Mouse (Mus musculus) liver, embryonic 14.5 days (tissue): Measurements from ENCODE around the gene Tubb5. TPM values are rescaled to one million over a fixed set of nuclear protein-coding genes. Genes with fewer than 3 reads are reported as not detected.

Source experiments
- ATAC-seq: fragments of 200-750 bp; cut with Nextera tagmentation; 2 replicates; pipeline ENCODE4 v1.8.0; 2017; ENCODE audit warnings: moderate number of reproducible peaks, mild to moderate bottlenecking, moderate library complexity; ENCODE audit not compliant: insufficient read depth
- DNase-seq, 3 experiments: peaks; one replicate each; pipeline ENCODE4 v3.0.0-alpha.2; 2012 to 2013; ENCODE audit warnings: low read depth in 3 of 3, low spot score in 3 of 3
- H3K27ac ChIP-seq: fragments of 300-500 bp; sonication (generic); 2 replicates; pipeline ENCODE4 v1.5.1; 2014; ENCODE audit warnings: moderate library complexity, mild to moderate bottlenecking, control low read depth, inconsistent platforms
- H3K27me3 ChIP-seq: fragments of 300-500 bp; sonication (generic); 2 replicates; pipeline ENCODE4 v1.6.1; 2014; ENCODE audit warnings: mild to moderate bottlenecking, low read length, moderate library complexity; ENCODE audit not compliant: control insufficient read depth, insufficient read depth
- H3K36me3 ChIP-seq: fragments of 300-500 bp; sonication (generic); replicated peaks from 2 replicates; pipeline ENCODE4 v1.6.1; 2014; ENCODE audit warnings: low read depth; ENCODE audit not compliant: control insufficient read depth, insufficient read depth
- H3K4me1 ChIP-seq, 2 experiments: fragments of 200-500 bp in 1 of 2; fragments of 300-500 bp in 1 of 2; sonication (generic) in 1 of 2; replicated peaks; 2 replicates each; pipeline ENCODE4 v1.6.1; 2012 to 2014; ENCODE audit warnings: antibody characterized with exemption in 1 of 2, inconsistent platforms in 1 of 2, low read length in 1 of 2; ENCODE audit not compliant: control insufficient read depth in 2 of 2, insufficient read depth in 2 of 2
- H3K4me2 ChIP-seq: fragments of 300-500 bp; sonication (generic); 2 replicates; pipeline ENCODE4 v1.6.1; 2014; ENCODE audit warnings: low read depth, mild to moderate bottlenecking, control low read depth, moderate library complexity
- H3K4me3 ChIP-seq, 2 experiments: fragments of 200-500 bp in 1 of 2; fragments of 300-500 bp in 1 of 2; sonication (generic) in 1 of 2; 2 replicates each; pipeline ENCODE4 v1.5.1; 2012 to 2014; ENCODE audit warnings: low read depth in 2 of 2, low read length in 2 of 2, mild to moderate bottlenecking in 2 of 2, control low read depth in 1 of 2, inconsistent platforms in 1 of 2, moderate library complexity in 1 of 2; ENCODE audit not compliant: insufficient read depth in 1 of 2
- H3K9ac ChIP-seq: fragments of 300-500 bp; sonication (generic); replicated peaks from 2 replicates; pipeline ENCODE4 v1.6.1; 2014; ENCODE audit warnings: mild to moderate bottlenecking, control low read depth, moderate library complexity
- H3K9me3 ChIP-seq: fragments of 300-500 bp; sonication (generic); 2 replicates; pipeline ENCODE4 v1.6.1; 2016; ENCODE audit warnings: low read length, mixed read lengths; ENCODE audit not compliant: control insufficient read depth
- CTCF ChIP-seq: IDR thresholded peaks from 2 replicates; pipeline ENCODE4 v1.5.1; 2016; ENCODE audit warnings: antibody characterized with exemption, low read depth, control low read depth
- EP300 ChIP-seq: IDR thresholded peaks from 2 replicates; pipeline ENCODE4 v1.6.1; 2016; ENCODE audit warnings: antibody characterized with exemption, low read depth
- WGBS: fragments of 180-500 bp; shearing (Covaris S2); extraction: QIAGEN DNeasy Blood & Tissue Kit; methylation state at CpG from one replicate; pipeline ENCODE4 v1.1.7; 2014; ENCODE audit not compliant: insufficient replicate concordance; 5-methylcytosine and 5-hydroxymethylcytosine counted together
- polyA plus RNA-seq, 2 experiments: library from polyadenylated mRNA; depleted of rRNA in 1 of 2; stranded (reverse) in 1 of 2; unstranded in 1 of 2; fragments of >200 nt; fragmentation: Nextera tagmentation in 1 of 2; extraction: Ambion mirVana in 1 of 2; gene quantifications; 2 replicates each; pipeline versions ENCODE4 v1.2.1 to v1.2.3; 2012 to 2014

Gene Tubb5
- polyA plus RNA-seq, 2 experiments = 330 to 467 TPM

GRCm38 (mm10) chr17:35869346-35870067, 31.4 kb upstream of the Tubb5 start:
- peak overlapping the region; percentile 65 for H3K4me2 ChIP-seq
- peaks cover 3% of the 10 kb centered on the region for H3K9me3 ChIP-seq
- peaks cover 49% of the 10 kb centered on the region for H3K27me3 ChIP-seq
- H3K36me3 ChIP-seq = no peaks in the 10 kb centered on the region
- 10% methylated on average over 7 of the region's 7 CpGs for WGBS
- TF ChIP-seq EP300 (no peak), CTCF (no peak)
- H3K27ac ChIP-seq = peak overlapping the region; percentile 48
- peak overlapping the region; percentile 34; the same call in 1 of the 2 replicates for H3K9ac ChIP-seq
- H3K4me3 ChIP-seq = peak overlapping the region; percentile 50 to 51
- ATAC-seq = peak; percentile 31
- peaks cover 13 to 20% of the 10 kb centered on the region in 2 experiments for H3K4me1 ChIP-seq
- no peak for DNase-seq

GRCm38 (mm10) chr17:35868961-35869345, 30.8 kb upstream of the Tubb5 start:
- WGBS = 3% methylated on average over 7 of the region's 7 CpGs
- Histone ChIP-seq H3K4me1 (peaks cover 9 to 15% of the 10 kb centered on the region in 2 experiments), H3K27ac (0 out of 2 replicates have a peak overlapping the region, but pooled peaks have one; percentile 27)

GRCm38 (mm10) chr17:35868165-35868820, 30.2 kb upstream of the Tubb5 start:
- Histone ChIP-seq H3K36me3 (no peaks in the 10 kb centered on the region), H3K9ac (peak overlapping the region; percentile 40), H3K27me3 (peaks cover 55% of the 10 kb centered on the region), H3K9me3 (peaks cover 3% of the 10 kb centered on the region), H3K4me2 (peak overlapping the region; percentile 65), H3K4me3 (peak overlapping the region; percentile 50 to 51), H3K27ac (no peak overlapping the region), H3K4me1 (peaks cover 5 to 10% of the 10 kb centered on the region in 2 experiments)
- no peak for TF ChIP-seq EP300
- no peak for ATAC-seq
- DNase-seq = no peak
- 9% methylated on average over 17 of the region's 17 CpGs for WGBS

More at GRCm38 (mm10) chr17:35868961-35869345, 30.8 kb upstream of the Tubb5 start:
- Histone ChIP-seq H3K4me2 (peak overlapping the region; percentile 65), H3K36me3 (no peaks in the 10 kb centered on the region), H3K4me3 (peak overlapping the region; percentile 50 to 51), H3K27me3 (peaks cover 55% of the 10 kb centered on the region), H3K9me3 (peaks cover 3% of the 10 kb centered on the region), H3K9ac (peak overlapping the region; percentile 40)
- TF ChIP-seq CTCF = no peak
- no peak for TF ChIP-seq EP300
- ATAC-seq (no peak), DNase-seq (no peak)

GRCm38 (mm10) chr17:35866911-35867890, 29.1 kb upstream of the Tubb5 start:
- DNase-seq (no peak), ATAC-seq (no peak)
- peak overlapping the region; percentile 65 for H3K4me2 ChIP-seq
- WGBS = 3% methylated on average over 26 of the region's 26 CpGs
- peaks cover 3% of the 10 kb centered on the region for H3K9me3 ChIP-seq
- no peak overlapping the region for H3K27ac ChIP-seq
- peaks cover 5 to 10% of the 10 kb centered on the region in 2 experiments; a peak in 3 of 4 replicates for H3K4me1 ChIP-seq
- H3K4me3 ChIP-seq = peak overlapping the region; percentile 50 to 64
- no peaks in the 10 kb centered on the region for H3K36me3 ChIP-seq
- H3K27me3 ChIP-seq = peaks cover 55% of the 10 kb centered on the region
- peak overlapping the region; percentile 31 for H3K9ac ChIP-seq
- peak; percentile 47 for TF ChIP-seq CTCF
- TF ChIP-seq EP300 = no peak
